Comparison of ENCODE assay signal across 25 mouse cellular contexts in the genomic region with DNA sequence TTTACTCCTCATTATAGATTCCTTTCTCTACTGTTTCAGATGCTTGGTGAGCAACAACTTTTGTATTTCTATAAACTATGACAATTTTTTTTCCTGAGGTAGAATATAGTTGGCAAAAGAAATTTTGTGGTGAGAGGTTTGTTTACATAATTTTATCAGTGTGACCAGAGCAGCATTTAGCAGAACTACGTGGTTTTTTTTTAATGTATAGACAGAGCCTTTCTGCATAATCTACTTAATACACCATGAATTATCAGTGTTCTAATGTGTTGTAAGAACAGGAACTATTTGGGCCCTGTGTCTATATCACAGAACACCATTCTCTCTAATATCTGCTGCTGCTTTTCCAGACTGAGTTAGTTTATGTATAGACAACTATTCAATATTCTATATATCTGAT.
"Had no signal": no experiment of that assay in that cellular context is flagged by ENCODE, and none has a peak within 500 bp of the region (broad histone marks: within the 10 kb centered on the region; RNA-seq: fewer than 3 reads in every experiment).

No protein-coding gene starts in this region.

- H3K4me3 ChIP-seq: embryonic facial prominence, embryonic 10.5 days; embryonic facial prominence, embryonic 12.5 days; embryonic facial prominence, embryonic 13.5 days; embryonic facial prominence, embryonic 15.5 days; erythroblast, embryonic 14.5 days; forebrain, embryonic 10.5 days; forebrain, embryonic 12.5 days; forebrain, embryonic 13.5 days; forebrain, embryonic 15.5 days; gastrocnemius, adult 2 months; heart, adult 2 months had no signal

- DNase-seq: cerebellum, adult 9-10 months; cerebellum, adult 9-11 months; cerebellum, postnatal 10 days; cerebellum, postnatal 14 days; cerebellum, postnatal 25 days; cerebellum, postnatal 36 days; embryo, embryonic 11 days; forebrain, postnatal 0 days; gastrocnemius, adult 2 months; gastrocnemius, postnatal 10 days; gastrocnemius, postnatal 14 days; gastrocnemius, postnatal 25 days; gastrocnemius, postnatal 36 days; heart, adult 11 months; heart, adult 18-20 months; heart, adult 2 months had no signal

- H3K27ac ChIP-seq: embryonic facial prominence, embryonic 10.5 days; embryonic facial prominence, embryonic 12.5 days; embryonic facial prominence, embryonic 13.5 days; embryonic facial prominence, embryonic 15.5 days; forebrain, embryonic 10.5 days; forebrain, embryonic 12.5 days; forebrain, embryonic 13.5 days; forebrain, embryonic 15.5 days; gastrocnemius, adult 2 months; heart, adult 2 months had no signal

- H3K4me1 ChIP-seq: embryonic facial prominence, embryonic 10.5 days; embryonic facial prominence, embryonic 12.5 days; embryonic facial prominence, embryonic 13.5 days; embryonic facial prominence, embryonic 15.5 days; forebrain, embryonic 10.5 days; forebrain, embryonic 12.5 days; forebrain, embryonic 13.5 days; forebrain, embryonic 15.5 days had no signal

- H3K27me3 ChIP-seq: embryonic facial prominence, embryonic 12.5 days; embryonic facial prominence, embryonic 13.5 days; embryonic facial prominence, embryonic 15.5 days; forebrain, embryonic 12.5 days; forebrain, embryonic 13.5 days; forebrain, embryonic 15.5 days had no signal

- H3K9ac ChIP-seq: embryonic facial prominence, embryonic 12.5 days; embryonic facial prominence, embryonic 13.5 days; embryonic facial prominence, embryonic 15.5 days; forebrain, embryonic 12.5 days; forebrain, embryonic 13.5 days; forebrain, embryonic 15.5 days; forebrain, postnatal 0 days had no signal

- H3K9me3 ChIP-seq: embryonic facial prominence, embryonic 10.5 days; embryonic facial prominence, embryonic 12.5 days; embryonic facial prominence, embryonic 13.5 days; embryonic facial prominence, embryonic 15.5 days; forebrain, embryonic 10.5 days; forebrain, embryonic 12.5 days; forebrain, embryonic 13.5 days; forebrain, embryonic 15.5 days had no signal

- H3K36me3 ChIP-seq: embryonic facial prominence, embryonic 10.5 days; embryonic facial prominence, embryonic 12.5 days; embryonic facial prominence, embryonic 13.5 days; embryonic facial prominence, embryonic 15.5 days; forebrain, embryonic 10.5 days; forebrain, embryonic 12.5 days; forebrain, embryonic 15.5 days had no signal
